Mouse (Mus musculus) central nervous system, embryonic 18 days (tissue): ENCODE measurements around the gene Gm20517. TPM values are rescaled to one million over a fixed set of nuclear protein-coding genes. Genes with fewer than 3 reads are reported as not detected.

Source experiments
- polyA plus RNA-seq: library from polyadenylated mRNA; depleted of rRNA; stranded (reverse); fragments of >200 nt; gene quantifications from 2 replicates; pipeline ENCODE4 v1.2.3, GENCODE M21; 2012; rRNA removed

Gene Gm20517
- polyA plus RNA-seq = 2.0 and 2.5 TPM in 2 replicates

DNA sequence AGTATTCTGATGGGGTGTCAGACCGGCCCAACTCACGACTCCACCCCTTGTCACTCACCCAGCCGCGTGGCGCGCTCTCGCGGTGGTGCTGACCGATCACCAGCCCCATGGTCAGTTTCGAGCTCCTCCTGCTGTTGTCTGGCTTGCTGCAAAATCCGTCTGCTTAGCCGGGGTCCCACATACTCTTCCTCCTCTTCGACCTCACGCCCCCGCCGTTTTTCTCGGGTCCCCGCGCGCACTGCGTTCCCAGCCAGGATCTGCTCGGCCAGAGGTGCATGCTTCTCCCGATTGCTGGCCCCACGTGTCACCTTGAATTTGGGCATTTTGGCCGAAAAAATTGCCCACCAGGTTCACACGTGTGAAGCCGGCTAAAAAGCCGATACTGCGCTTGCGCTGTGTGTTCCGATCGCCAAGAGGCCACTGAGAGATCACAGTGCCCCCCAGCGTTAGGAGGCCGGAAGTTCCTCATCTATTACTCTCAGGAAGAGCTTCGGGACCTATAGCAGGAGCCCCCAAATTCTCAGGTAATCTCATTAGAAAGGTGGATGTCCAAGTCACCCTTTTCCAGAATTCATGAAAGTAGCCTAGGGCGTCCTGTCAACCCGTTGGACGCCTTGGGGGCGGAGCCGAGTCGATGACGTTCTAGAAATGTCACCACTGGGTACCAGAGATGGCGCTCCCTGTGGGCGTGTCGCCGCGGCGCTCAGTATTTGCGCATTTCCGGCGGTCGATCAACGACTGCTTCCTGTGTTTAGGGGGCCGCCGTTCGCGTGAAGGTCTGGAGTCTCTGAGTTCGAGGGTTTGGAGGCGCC lies at the start of gene Gm20517, which contains the start of the genes Bysl and Med20:
Gene Gm20517 (plus strand): TSS at position 741 of the 812 bp plus-strand sequence.
Gene Bysl (minus strand): TSS at position 644 of the 812 bp plus-strand sequence.
Gene Med20 (plus strand): TSS at position 734 of the 812 bp plus-strand sequence.

DNA sequence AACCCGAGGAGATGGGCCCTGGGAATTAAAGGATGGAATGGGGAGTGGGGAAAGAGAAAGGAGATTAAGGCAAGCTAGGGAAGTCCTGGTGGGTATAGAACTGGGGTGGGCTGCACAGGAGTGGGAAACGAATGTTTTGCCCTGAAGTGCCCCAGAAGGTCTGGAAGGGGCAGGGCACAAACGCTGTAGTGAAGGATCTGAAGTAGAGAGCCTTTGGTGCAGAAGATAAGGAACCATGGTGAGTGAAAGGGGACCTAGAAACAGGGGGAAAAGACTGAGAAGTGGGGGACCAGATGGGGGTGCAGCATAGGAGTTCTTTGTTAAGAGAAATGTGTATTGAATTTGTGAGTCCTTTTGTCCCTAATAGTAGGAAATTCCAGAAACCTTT lies 19.3 kb downstream of the Gm20517 start, which contains the start of gene Usp49:
Gene Usp49 (plus strand): TSS at position 13 of the 388 bp plus-strand sequence.

DNA sequence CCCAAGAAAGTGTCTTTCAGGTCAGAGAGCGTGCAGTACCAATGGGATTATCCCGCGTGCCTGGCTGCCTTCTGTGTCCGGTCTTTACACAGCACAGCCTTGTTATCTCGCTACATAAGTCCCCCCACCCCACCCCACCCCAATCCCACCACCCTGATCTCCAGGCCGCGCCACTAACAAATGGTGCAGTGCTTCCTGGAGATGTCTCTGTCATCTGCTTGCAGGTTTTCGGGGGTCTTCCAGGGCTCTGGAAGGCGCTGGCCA lies 76.9 kb downstream of the Gm20517 start, which contains the start of gene Tomm6:
Gene Tomm6 (minus strand): TSS at position 43 of the 264 bp plus-strand sequence.

DNA sequence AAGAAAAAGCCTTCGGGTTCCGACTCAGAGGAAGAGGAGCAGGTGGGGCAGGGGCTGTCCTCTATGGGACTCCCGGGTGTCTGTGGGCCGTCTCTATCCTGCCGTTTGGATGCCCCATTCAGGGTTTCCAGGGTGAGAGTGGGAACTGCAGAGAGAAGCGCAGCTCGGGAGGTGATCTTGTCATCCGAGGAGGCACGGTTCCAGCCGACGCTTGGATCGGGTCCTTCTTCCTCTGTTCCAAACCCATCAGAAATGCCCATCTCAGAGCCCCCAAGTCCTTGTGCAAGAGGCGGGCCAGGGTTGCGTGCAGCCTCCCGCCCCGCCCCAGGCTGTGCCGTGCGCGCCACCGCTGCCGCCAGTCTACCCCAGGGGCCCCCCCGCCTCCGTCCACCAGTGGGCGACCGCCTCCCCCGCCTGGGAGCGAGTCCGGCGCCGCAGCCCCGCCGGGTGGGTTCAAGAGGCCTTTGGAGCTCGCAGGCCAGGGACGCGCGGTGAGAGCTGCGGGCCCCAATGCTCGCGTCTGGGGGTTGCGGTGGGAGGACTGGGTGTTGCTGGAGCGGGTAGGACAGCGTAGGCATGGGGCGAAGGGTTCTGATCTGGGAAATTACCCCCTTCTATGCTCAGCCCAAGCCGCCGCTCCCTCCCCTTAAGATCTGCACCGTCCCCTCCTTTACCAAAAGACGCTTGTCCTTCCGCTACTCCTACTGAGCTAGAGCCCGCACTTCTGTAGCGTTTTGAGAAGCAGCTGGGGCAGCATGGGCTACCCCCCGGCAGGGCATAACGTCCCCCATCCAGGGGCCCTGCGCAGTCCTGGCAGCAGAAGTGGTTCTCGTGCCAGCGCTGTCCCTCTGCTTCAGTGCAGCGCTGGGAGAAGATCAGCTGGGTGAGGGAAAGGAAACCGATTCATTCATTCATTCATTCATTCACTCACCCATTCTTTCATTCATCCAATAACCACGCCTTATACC lies 77.5 kb downstream of the Gm20517 start, which contains the start of gene Frs3:
Gene Frs3 (plus strand): TSS at position 423 of the 968 bp plus-strand sequence.

DNA sequence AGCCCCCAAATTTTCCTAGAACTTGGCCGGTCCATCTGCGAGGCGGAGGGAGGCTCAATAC lies 82.9 kb downstream of the Gm20517 start, which contains the start of gene Gm21981:
Gene Gm21981 (minus strand): TSS at position 14 of the 61 bp plus-strand sequence.

DNA sequence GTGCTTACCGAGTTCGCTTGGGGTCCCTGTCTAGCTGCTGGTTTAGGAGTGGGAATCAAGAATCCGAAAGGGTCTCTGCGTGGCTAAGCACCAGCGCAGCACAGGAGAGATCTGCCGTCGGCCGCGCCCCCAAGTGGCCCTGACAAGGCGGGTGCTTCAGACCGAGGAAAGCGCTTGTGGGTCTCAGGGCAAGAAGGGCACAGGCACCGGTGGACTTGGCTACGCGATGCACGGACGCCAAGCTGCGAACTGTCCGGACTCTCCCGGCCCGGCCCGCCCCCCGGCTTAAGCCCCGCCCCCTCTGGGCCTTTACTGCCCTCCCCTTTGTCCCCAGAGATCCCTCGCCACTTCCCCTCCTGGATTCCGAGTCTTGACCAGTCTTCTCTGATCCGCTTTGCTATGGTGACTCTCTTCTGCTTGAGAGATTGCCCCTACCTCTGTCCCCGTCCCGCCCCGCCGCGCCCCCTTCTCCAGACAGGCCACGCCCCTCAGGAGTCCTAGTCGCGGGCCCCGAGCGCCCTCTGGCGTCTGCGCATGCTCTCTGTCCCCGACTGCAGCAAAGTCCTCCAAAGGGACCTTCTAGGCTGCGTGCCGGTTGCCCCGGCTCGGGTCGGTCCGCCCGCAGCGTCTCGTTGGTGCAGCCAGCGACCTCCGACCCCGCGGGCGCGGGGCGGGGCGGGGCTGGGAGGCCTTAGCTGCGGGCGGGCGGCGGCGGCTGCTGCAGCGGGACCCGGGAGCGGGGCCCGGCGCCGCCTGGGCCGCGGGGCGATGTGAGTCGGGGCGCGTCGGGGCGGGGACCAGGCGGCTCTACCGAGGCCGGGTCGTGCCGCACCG lies 83.3 kb downstream of the Gm20517 start, which contains the start of gene Prickle4:
Gene Prickle4 (minus strand): TSS at position 234 of the 834 bp plus-strand sequence.

DNA sequence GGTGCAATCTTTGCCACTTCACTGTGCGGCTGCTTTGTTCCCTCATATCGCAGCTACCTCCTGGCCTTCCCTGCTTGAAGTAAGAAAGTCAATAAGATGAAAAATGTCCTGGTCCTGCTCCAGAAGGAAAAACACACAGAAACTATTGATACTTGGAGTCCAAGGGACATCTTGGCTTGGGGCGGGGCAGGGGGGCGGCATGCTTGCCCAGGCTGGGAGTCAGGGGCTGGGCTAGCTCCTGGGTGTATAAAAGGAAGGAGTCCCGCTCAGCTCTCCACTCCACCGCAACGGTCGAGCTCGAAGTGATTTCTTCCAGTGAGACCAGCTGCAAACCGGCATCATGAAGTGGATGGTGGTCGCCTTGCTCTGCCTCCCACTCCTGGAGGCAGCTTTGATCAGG lies 115.2 kb downstream of the Gm20517 start, which contains the start of gene Pgc:
Gene Pgc (plus strand): TSS at position 277 of the 400 bp plus-strand sequence.

Other genes with a start within 250 kb of the Gm20517 start
- 46.2 and 48.4 TPM in 2 replicates for gene Mrps10, start 242.7 kb upstream of the Gm20517 start, polyA plus RNA-seq
- 0.84 and 0.92 TPM in 2 replicates for gene Guca1b, start 226.2 kb upstream of the Gm20517 start, polyA plus RNA-seq
- 0.40 and 0.84 TPM in 2 replicates for gene Guca1a, start 211.0 kb upstream of the Gm20517 start, polyA plus RNA-seq
- 0.27 and 0.71 TPM in 2 replicates for gene AI661453, start 175.0 kb upstream of the Gm20517 start, polyA plus RNA-seq
- gene 1700001C19Rik, start 174.2 kb upstream of the Gm20517 start, polyA plus RNA-seq = 0.49 and 0.69 TPM in 2 replicates
- 28.3 and 29.6 TPM in 2 replicates for gene Taf8, start 109.3 kb upstream of the Gm20517 start, polyA plus RNA-seq
- gene Ccnd3, start 106.5 kb upstream of the Gm20517 start, polyA plus RNA-seq = 42.1 and 44.6 TPM in 2 replicates
- gene Bysl, start 97 bp upstream of the Gm20517 start, polyA plus RNA-seq = 24.5 and 27.2 TPM in 2 replicates
- gene Med20, start within 50 bp of the Gm20517 start, polyA plus RNA-seq = 53.4 and 56.4 TPM in 2 replicates
- 21.1 and 23.3 TPM in 2 replicates for gene Usp49, start 19.1 kb downstream of the Gm20517 start, polyA plus RNA-seq
- gene Tomm6, start 76.8 kb downstream of the Gm20517 start, polyA plus RNA-seq = 107 and 121 TPM in 2 replicates
- gene Frs3, start 77.4 kb downstream of the Gm20517 start, polyA plus RNA-seq = 49.8 and 51.3 TPM in 2 replicates
- gene Gm21981, start 82.9 kb downstream of the Gm20517 start, polyA plus RNA-seq = 8.4 and 8.6 TPM in 2 replicates
- 0.76 and 1.6 TPM in 2 replicates for gene Prickle4, start 83.1 kb downstream of the Gm20517 start, polyA plus RNA-seq
- not detected in 2 replicates for gene Pgc, start 115.3 kb downstream of the Gm20517 start, polyA plus RNA-seq
- gene Tfeb, start 125.4 kb downstream of the Gm20517 start, polyA plus RNA-seq = 2.6 and 3.1 TPM in 2 replicates
- 15.1 and 20.7 TPM in 2 replicates for gene Mdfi, start 223.1 kb downstream of the Gm20517 start, polyA plus RNA-seq